Mouse (Mus musculus) liver, embryonic 16.5 days (tissue): ENCODE data around the gene Clec11a. TPM values are rescaled to one million over a fixed set of nuclear protein-coding genes. Genes with fewer than 3 reads are reported as not detected.

Experiments used
- ATAC-seq: fragments of 200-750 bp; cut with Nextera tagmentation; 2 replicates; pipeline ENCODE4 v1.8.0; 2017; ENCODE audit warnings: low read depth, mild to moderate bottlenecking, moderate number of reproducible peaks, moderate library complexity
- H3K27ac ChIP-seq: fragments of 300-500 bp; sonication (generic); 2 replicates; pipeline ENCODE4 v1.5.1; 2014; ENCODE audit warnings: mild to moderate bottlenecking, low read length
- H3K27me3 ChIP-seq: fragments of 300-500 bp; sonication (generic); 2 replicates; pipeline ENCODE4 v1.6.1; 2014; ENCODE audit warnings: low read depth, low read length, mixed read lengths; ENCODE audit not compliant: control insufficient read depth, insufficient read depth
- H3K36me3 ChIP-seq: fragments of 300-500 bp; sonication (generic); 2 replicates; pipeline ENCODE4 v1.6.1; 2014; ENCODE audit warnings: mild to moderate bottlenecking; ENCODE audit not compliant: control insufficient read depth, insufficient read depth
- H3K4me1 ChIP-seq: fragments of 300-500 bp; sonication (generic); 2 replicates; pipeline ENCODE4 v1.6.1; 2014; ENCODE audit warnings: low read depth, low read length, mixed read lengths; ENCODE audit not compliant: control insufficient read depth
- H3K4me2 ChIP-seq: fragments of 300-500 bp; sonication (generic); 2 replicates; pipeline ENCODE4 v1.6.1; 2014; ENCODE audit warnings: low read depth, low read length, mixed read lengths
- H3K4me3 ChIP-seq: fragments of 300-500 bp; sonication (generic); 2 replicates; pipeline ENCODE4 v1.5.1; 2014; ENCODE audit warnings: low read depth, mild to moderate bottlenecking, low read length
- H3K9ac ChIP-seq: fragments of 300-500 bp; sonication (generic); 2 replicates; pipeline ENCODE4 v1.6.1; 2014; ENCODE audit warnings: low read depth, low read length
- H3K9me3 ChIP-seq: fragments of 300-500 bp; sonication (generic); replicated peaks from 2 replicates; pipeline ENCODE4 v1.6.1; 2016; ENCODE audit warnings: low read length; ENCODE audit not compliant: control insufficient read depth
- WGBS: fragments of 180-500 bp; shearing (Covaris S2); extraction: QIAGEN DNeasy Blood & Tissue Kit; methylation state at CpG from one replicate; pipeline ENCODE4 v1.1.7; 2014; ENCODE audit not compliant: insufficient replicate concordance; 5-methylcytosine and 5-hydroxymethylcytosine counted together
- polyA plus RNA-seq: library from polyadenylated mRNA; unstranded; fragments of >200 nt; fragmentation: Nextera tagmentation; extraction: Ambion mirVana; gene quantifications from 2 replicates; pipeline ENCODE4 v1.2.1, GENCODE M21; 2015

The Clec11a gene
- polyA plus RNA-seq, 1 experiment from 2014 or later = 0.46 TPM

GRCm38 (mm10) chr7:44332336-44332735 lies 25.6 kb upstream of the Clec11a start:
- H3K27me3 ChIP-seq = peaks cover 34% of the 10 kb centered on the region
- no peak overlapping the region for H3K9ac ChIP-seq
- H3K27ac ChIP-seq = no peak overlapping the region
- no peaks in the 10 kb centered on the region for H3K36me3 ChIP-seq
- no peaks in the 10 kb centered on the region for H3K9me3 ChIP-seq
- ATAC-seq = no peak
- H3K4me1 ChIP-seq = no peaks in the 10 kb centered on the region
- 30% methylated on average over 3 of the region's 3 CpGs for WGBS
- no peak overlapping the region for H3K4me3 ChIP-seq
- no peak overlapping the region for H3K4me2 ChIP-seq

GRCm38 (mm10) chr7:44326614-44327013 lies 19.9 kb upstream of the Clec11a start:
- Histone ChIP-seq H3K4me1 (no peaks in the 10 kb centered on the region), H3K4me2 (no peak overlapping the region), H3K27me3 (peaks cover 2% of the 10 kb centered on the region; the same call in 1 of the 2 replicates), H3K9ac (no peak overlapping the region), H3K36me3 (no peaks in the 10 kb centered on the region), H3K4me3 (no peak overlapping the region), H3K27ac (no peak overlapping the region), H3K9me3 (no peaks in the 10 kb centered on the region)
- WGBS = 27% methylated on average over 6 of the region's 6 CpGs
- ATAC-seq = no peak

GRCm38 (mm10) chr7:44322290-44322689 lies 15.6 kb upstream of the Clec11a start:
- Histone ChIP-seq H3K4me3 (no peak overlapping the region), H3K27me3 (peaks cover 2% of the 10 kb centered on the region; the same call in 1 of the 2 replicates), H3K9me3 (no peaks in the 10 kb centered on the region), H3K36me3 (no peaks in the 10 kb centered on the region), H3K9ac (no peak overlapping the region), H3K4me2 (no peak overlapping the region), H3K4me1 (no peaks in the 10 kb centered on the region), H3K27ac (no peak overlapping the region)
- 51% methylated on average over 1 of the region's 1 CpGs for WGBS
- no peak for ATAC-seq

GRCm38 (mm10) chr7:44320886-44321285 lies 14.2 kb upstream of the Clec11a start:
- 35% methylated on average over 8 of the region's 8 CpGs for WGBS
- Histone ChIP-seq H3K27ac (no peak overlapping the region), H3K36me3 (no peaks in the 10 kb centered on the region), H3K9me3 (no peaks in the 10 kb centered on the region), H3K4me2 (no peak overlapping the region), H3K4me1 (no peaks in the 10 kb centered on the region), H3K9ac (no peak overlapping the region), H3K4me3 (no peak overlapping the region), H3K27me3 (peaks cover 2% of the 10 kb centered on the region; the same call in 1 of the 2 replicates)
- no peak for ATAC-seq

GRCm38 (mm10) chr7:44317913-44318312 lies 11.2 kb upstream of the Clec11a start:
- WGBS = 17% methylated on average over 4 of the region's 4 CpGs
- no peak overlapping the region for H3K4me3 ChIP-seq
- no peaks in the 10 kb centered on the region for H3K4me1 ChIP-seq
- H3K9ac ChIP-seq = no peak overlapping the region
- no peaks in the 10 kb centered on the region for H3K36me3 ChIP-seq
- ATAC-seq = no peak
- H3K27me3 ChIP-seq = no peaks in the 10 kb centered on the region; the same call in 1 of the 2 replicates
- H3K4me2 ChIP-seq = no peak overlapping the region
- H3K9me3 ChIP-seq = no peaks in the 10 kb centered on the region
- no peak overlapping the region for H3K27ac ChIP-seq

GRCm38 (mm10) chr7:44312484-44312883 lies 5.8 kb upstream of the Clec11a start:
- Histone ChIP-seq H3K4me3 (no peak overlapping the region), H3K27ac (no peak overlapping the region), H3K9ac (no peak overlapping the region), H3K36me3 (no peaks in the 10 kb centered on the region), H3K9me3 (no peaks in the 10 kb centered on the region), H3K4me1 (no peaks in the 10 kb centered on the region; the same call in none of the 2 replicates), H3K27me3 (peaks cover 47% of the 10 kb centered on the region), H3K4me2 (no peak overlapping the region)
- ATAC-seq = no peak
- 51% methylated on average over 16 of the region's 16 CpGs for WGBS

GRCm38 (mm10) chr7:44311713-44312304 lies 5.1 kb upstream of the Clec11a start:
- H3K4me1 ChIP-seq = no peaks in the 10 kb centered on the region; the same call in none of the 2 replicates
- no peak overlapping the region for H3K4me2 ChIP-seq
- 5% methylated on average over 6 of the region's 6 CpGs for WGBS
- H3K4me3 ChIP-seq = no peak overlapping the region
- H3K36me3 ChIP-seq = no peaks in the 10 kb centered on the region
- no peaks in the 10 kb centered on the region for H3K9me3 ChIP-seq
- ATAC-seq = no peak
- H3K9ac ChIP-seq = no peak overlapping the region
- H3K27me3 ChIP-seq = peaks cover 47% of the 10 kb centered on the region
- H3K27ac ChIP-seq = no peak overlapping the region

- H3K27me3 ChIP-seq = peaks cover 47% of the 10 kb centered on the region
- no peaks in the 10 kb centered on the region for H3K9me3 ChIP-seq
- no peaks in the 10 kb centered on the region for H3K36me3 ChIP-seq
- WGBS = 1% methylated on average over 30 of the region's 38 CpGs
- H3K4me3 ChIP-seq = peak overlapping the region; percentile 21
- no peaks in the 10 kb centered on the region; the same call in none of the 2 replicates for H3K4me1 ChIP-seq
- ATAC-seq = no peak
- H3K4me2 ChIP-seq = peak overlapping the region; percentile 41; the same call in 1 of the 2 replicates
- H3K9ac ChIP-seq = no peak overlapping the region
- no peak overlapping the region for H3K27ac ChIP-seq
These were observed 4.4 kb upstream of the Clec11a start for GRCm38 (mm10) chr7:44310878-44311712.

- 2% methylated on average over 37 of the region's 40 CpGs for WGBS
- Histone ChIP-seq H3K4me2 (peak overlapping the region; percentile 41), H3K27me3 (peaks cover 47% of the 10 kb centered on the region), H3K9me3 (no peaks in the 10 kb centered on the region), H3K36me3 (no peaks in the 10 kb centered on the region), H3K9ac (no peak overlapping the region), H3K27ac (no peak overlapping the region), H3K4me1 (peaks cover 5% of the 10 kb centered on the region), H3K4me3 (peak overlapping the region; percentile 21)
- no peak for ATAC-seq
These were observed 3.7 kb upstream of the Clec11a start for GRCm38 (mm10) chr7:44310285-44310877.
